Mouse (Mus musculus) midbrain, embryonic 11.5 days (tissue): Measurements from ENCODE around the gene Fcrlb. TPM values are rescaled to one million over a fixed set of nuclear protein-coding genes. Genes with fewer than 3 reads are reported as not detected.

Experiments used
- ATAC-seq: fragments of 200-750 bp; cut with Nextera tagmentation; 2 replicates; pipeline ENCODE4 v1.8.0; 2017; ENCODE audit warnings: moderate TSS enrichment, moderate library complexity; ENCODE audit not compliant: low FRiP score
- DNase-seq: peaks from one replicate; pipeline ENCODE4 v3.0.0; 2015; ENCODE audit warnings: low spot score; ENCODE audit errors: missing footprints
- H3K27ac ChIP-seq: fragments of 300-500 bp; sonication (generic); 2 replicates; pipeline ENCODE4 v1.5.1; 2014; ENCODE audit warnings: low read depth, low read length
- H3K27me3 ChIP-seq: fragments of 300-500 bp; sonication (generic); 2 replicates; pipeline ENCODE4 v1.6.1; 2014; ENCODE audit warnings: mild to moderate bottlenecking, low read length, moderate library complexity, mixed read lengths; ENCODE audit not compliant: control insufficient read depth, insufficient read depth
- H3K36me3 ChIP-seq: fragments of 300-500 bp; sonication (generic); 2 replicates; pipeline ENCODE4 v1.6.1; 2014; ENCODE audit warnings: mild to moderate bottlenecking, low read length, moderate library complexity, mixed read lengths; ENCODE audit not compliant: control insufficient read depth, insufficient read depth
- H3K4me1 ChIP-seq: fragments of 300-500 bp; sonication (generic); 2 replicates; pipeline ENCODE4 v1.6.1; 2014; ENCODE audit warnings: low read length; ENCODE audit not compliant: control insufficient read depth, insufficient read depth
- H3K4me2 ChIP-seq: fragments of 300-500 bp; sonication (generic); 2 replicates; pipeline ENCODE4 v1.6.1; 2014; ENCODE audit warnings: mild to moderate bottlenecking, moderate library complexity
- H3K4me3 ChIP-seq: fragments of 300-500 bp; sonication (generic); 2 replicates; pipeline ENCODE4 v1.5.1; 2014; ENCODE audit warnings: low read depth, low read length
- H3K9ac ChIP-seq: fragments of 300-500 bp; sonication (generic); 2 replicates; pipeline ENCODE4 v1.6.1; 2014; ENCODE audit warnings: low read length
- H3K9me3 ChIP-seq: fragments of 300-500 bp; sonication (generic); 2 replicates; pipeline ENCODE4 v1.6.1; 2016; ENCODE audit warnings: low read length; ENCODE audit not compliant: control insufficient read depth
- WGBS: fragments of 180-500 bp; shearing (Covaris S2); extraction: QIAGEN DNeasy Blood & Tissue Kit; methylation state at CpG from one replicate; pipeline ENCODE4 v1.1.7; 2014; 5-methylcytosine and 5-hydroxymethylcytosine counted together
- polyA plus RNA-seq: library from polyadenylated mRNA; unstranded; fragments of >200 nt; fragmentation: Nextera tagmentation; extraction: Ambion mirVana; gene quantifications from 2 replicates; pipeline ENCODE4 v1.2.1, GENCODE M21; 2014

Fcrlb gene
- polyA plus RNA-seq, 1 experiment from 2014 or later = not detected

GRCm38 (mm10) chr1:170886044-170886458 is 26.7 kb downstream of the Fcrlb start:
- H3K27ac ChIP-seq = no peak overlapping the region
- H3K4me2 ChIP-seq = no peak overlapping the region
- WGBS = 60% methylated on average over 6 of the region's 6 CpGs
- H3K36me3 ChIP-seq = no peaks in the 10 kb centered on the region
- ATAC-seq = no peak
- no peaks in the 10 kb centered on the region for H3K9me3 ChIP-seq
- H3K4me3 ChIP-seq = no peak overlapping the region
- H3K9ac ChIP-seq = no peak overlapping the region
- H3K27me3 ChIP-seq = no peaks in the 10 kb centered on the region
- H3K4me1 ChIP-seq = peaks cover 5% of the 10 kb centered on the region; the same call in 1 of the 2 replicates
- no peak for DNase-seq

GRCm38 (mm10) chr1:170884978-170885561 is 27.7 kb downstream of the Fcrlb start, which contains the start of the genes Gm26620 and Dusp12:
Gene Gm26620 (plus strand): TSS chr1:170885065.
Gene Dusp12 (minus strand): TSS chr1:170885540.
- peak within 1 kb of the TSS; percentile 90 for H3K9ac ChIP-seq
- H3K27me3 ChIP-seq = no peaks in the 10 kb centered on the region
- H3K4me1 ChIP-seq = peaks cover 5% of the 10 kb centered on the region; the same call in 1 of the 2 replicates
- 1% methylated on average over 46 of the region's 46 CpGs for WGBS
- peak within 1 kb of the TSS; percentile 93 for H3K4me3 ChIP-seq
- peak within 1 kb of the TSS; percentile 56 for H3K4me2 ChIP-seq
- peak; percentile 92 for ATAC-seq
- peak within 1 kb of the TSS; percentile 35; the same call in 1 of the 2 replicates for H3K27ac ChIP-seq
- H3K36me3 ChIP-seq = no peaks in the 10 kb centered on the region
- DNase-seq = peak; percentile 96
- H3K9me3 ChIP-seq = no peaks in the 10 kb centered on the region

- no peak for ATAC-seq
- WGBS = 37% methylated on average over 8 of the region's 8 CpGs
- H3K27ac ChIP-seq = no peak overlapping the region
These were observed 28.4 kb downstream of the Fcrlb start for GRCm38 (mm10) chr1:170884390-170884789.

GRCm38 (mm10) chr1:170882915-170883485 is 29.7 kb downstream of the Fcrlb start:
- 91% methylated on average over 5 of the region's 5 CpGs for WGBS
- DNase-seq (no peak), ATAC-seq (no peak)
- Histone ChIP-seq H3K27ac (no peak overlapping the region), H3K4me3 (no peak overlapping the region), H3K27me3 (no peaks in the 10 kb centered on the region), H3K36me3 (peaks cover 5% of the 10 kb centered on the region), H3K9ac (no peak overlapping the region), H3K9me3 (no peaks in the 10 kb centered on the region), H3K4me1 (peaks cover 5% of the 10 kb centered on the region; the same call in 1 of the 2 replicates), H3K4me2 (no peak overlapping the region)

More at GRCm38 (mm10) chr1:170884390-170884789, 28.4 kb downstream of the Fcrlb start:
- Histone ChIP-seq H3K4me1 (peaks cover 5% of the 10 kb centered on the region; the same call in 1 of the 2 replicates), H3K36me3 (peaks cover under 1% of the 10 kb centered on the region; the same call in 1 of the 2 replicates), H3K27me3 (no peaks in the 10 kb centered on the region), H3K4me3 (peak overlapping the region; percentile 93), H3K9ac (peak overlapping the region; percentile 90), H3K9me3 (no peaks in the 10 kb centered on the region), H3K4me2 (peak overlapping the region; percentile 56)
- DNase-seq = peak; percentile 84

GRCm38 (mm10) chr1:170876906-170877305 is 35.8 kb downstream of the Fcrlb start:
- ATAC-seq (no peak), DNase-seq (no peak)
- no peaks in the 10 kb centered on the region for H3K4me1 ChIP-seq
- peaks cover 5% of the 10 kb centered on the region for H3K36me3 ChIP-seq
- H3K4me3 ChIP-seq = no peak overlapping the region
- H3K9ac ChIP-seq = no peak overlapping the region
- H3K4me2 ChIP-seq = no peak overlapping the region
- no peak overlapping the region for H3K27ac ChIP-seq
- H3K9me3 ChIP-seq = no peaks in the 10 kb centered on the region
- H3K27me3 ChIP-seq = no peaks in the 10 kb centered on the region
- WGBS = 93% methylated on average over 5 of the region's 5 CpGs

- no peaks in the 10 kb centered on the region for H3K9me3 ChIP-seq
- H3K4me1 ChIP-seq = no peaks in the 10 kb centered on the region
- H3K27ac ChIP-seq = no peak overlapping the region
- H3K4me3 ChIP-seq = no peak overlapping the region
- no peaks in the 10 kb centered on the region for H3K27me3 ChIP-seq
- H3K36me3 ChIP-seq = peaks cover 5% of the 10 kb centered on the region
- WGBS = 88% methylated on average over 3 of the region's 3 CpGs
- no peak overlapping the region for H3K9ac ChIP-seq
- ATAC-seq (no peak), DNase-seq (no peak)
- H3K4me2 ChIP-seq = no peak overlapping the region
These were observed 37.1 kb downstream of the Fcrlb start for GRCm38 (mm10) chr1:170875676-170876075.

GRCm38 (mm10) chr1:170871961-170872360 is 40.8 kb downstream of the Fcrlb start:
- WGBS = 94% methylated on average over 2 of the region's 2 CpGs
- no peaks in the 10 kb centered on the region for H3K27me3 ChIP-seq
- H3K4me1 ChIP-seq = peaks cover 2% of the 10 kb centered on the region
- no peak overlapping the region for H3K27ac ChIP-seq
- H3K9ac ChIP-seq = no peak overlapping the region
- no peak for ATAC-seq
- DNase-seq = no peak
- no peaks in the 10 kb centered on the region for H3K36me3 ChIP-seq
- H3K4me2 ChIP-seq = no peak overlapping the region
- no peak overlapping the region for H3K4me3 ChIP-seq
- H3K9me3 ChIP-seq = no peaks in the 10 kb centered on the region

- H3K9me3 ChIP-seq = no peaks in the 10 kb centered on the region
- H3K27ac ChIP-seq = no peak overlapping the region
- no peak for DNase-seq
- H3K27me3 ChIP-seq = no peaks in the 10 kb centered on the region
- peaks cover 6% of the 10 kb centered on the region for H3K4me1 ChIP-seq
- ATAC-seq = no peak
- WGBS = 88% methylated on average over 6 of the region's 6 CpGs
- no peaks in the 10 kb centered on the region for H3K36me3 ChIP-seq
- no peak overlapping the region for H3K4me3 ChIP-seq
- no peak overlapping the region for H3K9ac ChIP-seq
- H3K4me2 ChIP-seq = no peak overlapping the region
These were observed 41.3 kb downstream of the Fcrlb start for GRCm38 (mm10) chr1:170871402-170871801.

- DNase-seq (peak; percentile 86), ATAC-seq (peak; percentile 58)
- H3K4me3 ChIP-seq = peak overlapping the region; percentile 77
- H3K9me3 ChIP-seq = no peaks in the 10 kb centered on the region
- H3K4me2 ChIP-seq = peak overlapping the region; percentile 52
- H3K4me1 ChIP-seq = peaks cover 6% of the 10 kb centered on the region
- 19% methylated on average over 14 of the region's 14 CpGs for WGBS
- no peaks in the 10 kb centered on the region for H3K36me3 ChIP-seq
- H3K9ac ChIP-seq = peak overlapping the region; percentile 46
- H3K27me3 ChIP-seq = no peaks in the 10 kb centered on the region
- H3K27ac ChIP-seq = no peak overlapping the region
These were observed 43.8 kb downstream of the Fcrlb start for GRCm38 (mm10) chr1:170868905-170869283.
